Mouse (Mus musculus) megakaryocyte, adult 5-6 weeks (primary cell): ENCODE results near the gene Ttll6. TPM values are rescaled to one million over a fixed set of nuclear protein-coding genes. Genes with fewer than 3 reads are reported as not detected.

Experiments used
- ATAC-seq: 2 replicates; pipeline ENCODE4 v1.8.0; 2016; ENCODE audit warnings: mild to moderate bottlenecking, inconsistent platforms; ENCODE audit not compliant: poor library complexity, severe bottlenecking
- total RNA-seq, 2 experiments: library from RNA; stranded (forward) in 1 of 2; stranded (reverse) in 1 of 2; fragments of 153-499, 151-499 nt in 1 of 2; fragments of 221-1000, 200-1000 nt in 1 of 2; gene quantifications; 2 replicates each; pipeline versions ENCODE4 v1.2.3 to v1.2.4; 2015 to 2017

The Ttll6 gene
- total RNA-seq, 2 experiments from 2014 or later = not detected

DNA sequence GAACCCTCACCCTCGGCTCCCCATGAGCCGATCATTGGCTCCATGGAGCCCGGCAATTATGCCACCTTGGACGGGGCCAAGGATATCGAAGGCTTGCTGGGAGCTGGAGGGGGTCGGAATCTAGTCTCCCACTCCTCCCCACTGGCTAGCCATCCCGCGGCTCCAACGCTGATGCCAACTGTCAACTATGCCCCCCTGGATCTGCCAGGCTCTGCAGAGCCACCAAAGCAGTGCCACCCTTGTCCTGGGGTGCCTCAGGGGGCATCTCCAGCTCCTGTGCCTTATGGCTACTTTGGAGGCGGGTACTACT lies 60.8 kb downstream of the Ttll6 start:
- no peak for ATAC-seq

DNA sequence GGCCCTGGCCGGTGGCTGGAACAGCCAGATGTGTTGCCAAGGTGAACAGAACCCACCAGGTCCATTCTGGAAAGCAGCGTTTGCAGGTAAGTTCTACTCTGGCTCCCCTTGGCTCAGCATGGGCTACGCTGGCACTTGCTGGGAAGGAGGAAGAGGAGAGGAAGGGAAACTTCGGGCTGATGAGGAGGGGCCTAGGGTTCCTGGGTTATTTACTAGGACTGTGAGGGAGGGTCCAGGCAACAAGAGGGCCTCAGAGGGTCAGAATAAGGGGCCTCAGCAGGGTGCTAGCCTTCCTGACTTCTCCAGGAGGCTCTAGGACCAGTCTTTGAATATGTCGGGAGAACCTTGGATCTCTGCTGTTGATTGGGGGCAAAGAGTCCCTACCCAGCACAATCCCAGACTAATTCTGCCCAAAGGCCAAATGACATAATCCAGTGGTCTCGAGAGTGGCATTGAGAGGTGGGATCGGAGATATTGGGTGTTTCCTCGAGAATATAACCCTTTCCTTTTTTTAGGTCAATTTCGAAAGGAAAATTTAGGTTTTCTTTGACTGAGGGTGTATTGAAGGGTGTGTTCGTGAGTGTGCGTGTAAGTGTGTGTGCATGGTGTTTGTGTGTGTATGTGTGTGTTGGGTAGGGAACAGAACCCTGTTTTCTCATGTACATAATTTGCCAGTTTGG lies 61.5 kb downstream of the Ttll6 start:
- ATAC-seq = no peak

DNA sequence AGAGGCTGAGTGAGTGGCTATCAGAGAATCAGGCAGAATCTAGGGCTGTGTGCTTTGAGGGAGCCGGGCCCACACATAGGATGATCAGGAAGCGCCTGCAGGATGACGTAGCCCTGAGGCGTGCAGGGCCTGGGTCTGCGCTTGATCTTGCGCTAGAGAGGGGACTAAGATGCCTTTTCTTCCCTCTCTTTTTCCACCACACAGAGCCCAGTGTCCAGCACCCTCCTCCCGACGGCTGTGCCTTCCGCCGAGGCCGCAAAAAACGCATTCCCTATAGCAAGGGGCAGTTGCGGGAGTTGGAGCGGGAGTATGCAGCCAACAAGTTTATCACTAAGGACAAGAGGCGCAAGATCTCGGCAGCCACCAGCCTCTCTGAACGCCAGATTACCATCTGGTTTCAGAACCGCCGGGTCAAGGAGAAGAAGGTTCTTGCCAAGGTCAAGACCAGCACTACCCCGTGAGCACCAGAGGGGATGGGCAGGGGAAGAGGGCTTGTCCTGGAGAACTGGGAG lies 62.2 kb downstream of the Ttll6 start:
- no peak for ATAC-seq

DNA sequence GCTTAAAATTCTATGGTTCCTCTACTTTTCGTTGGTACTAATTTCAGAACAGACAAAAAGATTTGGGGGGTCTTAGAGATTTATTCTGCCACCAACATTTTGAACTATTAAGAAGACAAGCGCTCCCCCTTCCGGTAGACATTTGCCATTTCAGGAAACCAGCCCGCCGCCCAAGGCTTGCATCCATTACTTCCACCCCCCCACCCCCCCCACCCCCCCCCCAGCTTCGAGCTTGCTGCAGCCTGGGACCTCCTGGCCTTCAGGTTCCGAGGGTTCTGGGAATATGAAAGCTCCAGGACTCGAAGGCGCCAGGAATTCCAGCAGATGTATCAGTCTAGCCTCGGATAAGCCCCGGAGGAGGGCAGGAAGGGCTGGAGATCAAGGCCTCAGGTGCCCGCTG lies 65.1 kb downstream of the Ttll6 start:
- ATAC-seq = no peak

DNA sequence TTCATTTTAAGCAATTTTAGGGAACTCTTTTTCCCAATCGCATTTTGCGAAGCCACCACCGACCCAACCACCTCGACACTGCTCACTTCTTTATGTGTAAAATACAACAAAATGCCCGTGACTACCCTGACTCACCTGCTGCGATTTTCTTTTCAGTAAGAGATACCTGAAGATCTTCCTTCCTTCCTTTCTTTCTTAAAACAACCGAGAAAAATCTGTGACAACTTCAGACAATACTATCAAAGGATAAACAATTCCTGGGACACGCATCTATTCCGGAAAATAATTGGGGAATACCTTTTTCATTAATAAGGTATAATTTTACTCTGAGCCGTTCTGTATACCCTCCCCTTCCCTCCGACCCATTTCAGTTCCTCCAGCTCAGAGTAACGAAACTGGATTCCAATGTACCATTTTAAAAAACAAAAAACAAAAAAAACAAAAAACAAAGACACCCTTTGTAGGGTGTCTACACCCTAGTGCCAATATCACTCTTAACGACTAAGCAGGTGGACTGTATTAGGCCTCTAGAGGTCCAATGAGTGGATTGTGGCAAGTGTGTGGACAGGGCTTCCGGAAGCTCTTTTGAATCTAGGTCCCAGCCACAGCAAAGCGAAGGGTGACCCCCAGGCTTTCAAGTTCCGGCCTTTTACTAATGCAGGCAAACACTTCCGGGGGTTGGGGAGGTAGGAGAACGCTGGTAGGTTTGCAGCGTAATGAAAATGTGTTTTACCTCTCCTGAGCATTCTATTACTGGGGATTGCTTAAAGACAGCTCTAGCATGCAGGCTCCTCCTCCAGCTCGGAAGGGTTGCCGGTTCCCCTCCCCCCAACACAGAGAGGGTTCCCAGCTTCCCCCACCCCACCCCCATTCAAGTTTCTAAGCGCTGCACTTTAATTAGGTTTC lies 65.8 kb downstream of the Ttll6 start:
- ATAC-seq = no peak

DNA sequence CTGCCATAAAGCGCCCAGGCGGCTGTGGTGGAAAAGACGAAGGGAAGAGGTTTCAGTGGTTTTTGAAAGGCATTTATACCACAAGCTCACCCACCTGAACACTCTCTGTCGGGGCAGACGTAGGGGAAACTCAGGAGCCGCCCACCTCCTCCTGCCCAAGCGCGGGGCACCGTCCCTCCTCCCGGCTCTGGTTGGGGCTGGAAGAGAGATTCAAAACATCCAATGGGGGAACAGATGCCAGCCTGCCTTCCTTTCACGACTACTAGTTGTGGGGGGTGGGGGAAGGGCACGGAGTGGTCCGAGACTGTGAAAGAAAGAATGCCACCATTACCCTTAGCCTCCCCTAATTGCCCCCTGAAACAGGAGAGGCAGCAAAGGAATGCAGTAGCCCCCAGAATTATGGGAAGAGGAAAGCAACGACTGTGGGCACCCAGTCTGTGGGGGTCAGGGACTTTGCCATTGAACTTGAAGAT lies 66.6 kb downstream of the Ttll6 start:
- ATAC-seq = no peak

DNA sequence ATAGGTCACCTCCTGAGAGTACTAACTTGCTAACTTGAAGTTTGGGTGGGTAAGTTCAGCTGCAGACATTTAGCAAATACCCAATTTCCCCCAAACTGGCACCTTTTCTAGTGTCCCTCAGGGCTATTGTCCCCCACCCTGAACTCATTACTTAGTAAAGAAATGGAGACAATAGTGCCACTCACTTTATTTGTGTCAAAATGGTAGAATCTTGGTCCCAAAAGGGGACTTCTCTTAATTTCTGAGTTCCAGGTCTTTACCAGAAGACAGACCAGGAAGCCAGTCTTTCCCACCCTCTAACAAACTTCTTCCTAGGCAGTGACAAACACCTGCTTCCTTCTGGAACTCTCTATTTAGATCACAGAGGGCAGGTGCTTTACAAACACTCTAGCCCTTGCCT lies 68.2 kb downstream of the Ttll6 start:
- no peak for ATAC-seq

DNA sequence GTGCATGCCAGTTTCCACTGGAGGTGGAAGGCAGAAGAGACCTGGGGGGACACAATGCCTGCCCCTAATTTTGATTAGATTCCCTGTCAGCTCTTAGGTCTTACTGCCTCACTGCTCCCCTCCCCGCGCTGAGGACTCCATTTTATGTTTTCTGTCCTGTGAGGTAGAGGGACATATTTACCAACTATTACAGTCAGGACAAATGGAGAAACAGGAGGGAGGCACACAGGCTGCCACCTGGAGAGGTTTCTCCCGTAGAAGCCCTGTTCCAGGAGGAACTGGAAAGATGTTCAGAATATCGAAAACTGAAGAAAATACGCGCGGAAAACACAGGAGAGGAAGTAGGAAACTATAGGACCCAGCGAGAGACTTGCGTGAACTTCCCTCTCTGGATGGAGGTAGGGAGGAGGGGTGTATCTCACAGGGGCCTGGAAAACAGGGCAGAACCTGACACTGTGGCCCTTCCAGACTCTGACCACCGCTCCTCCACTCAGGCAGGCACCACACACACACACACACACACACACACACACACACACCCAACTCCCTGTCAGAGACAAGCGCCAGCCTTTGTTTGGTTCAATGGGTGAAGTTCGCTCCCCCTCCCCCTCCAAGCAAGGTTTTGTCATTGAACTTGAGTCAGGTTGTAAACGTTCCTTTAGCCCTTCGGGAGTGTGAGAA lies 69.0 kb downstream of the Ttll6 start:
- ATAC-seq = no peak

DNA sequence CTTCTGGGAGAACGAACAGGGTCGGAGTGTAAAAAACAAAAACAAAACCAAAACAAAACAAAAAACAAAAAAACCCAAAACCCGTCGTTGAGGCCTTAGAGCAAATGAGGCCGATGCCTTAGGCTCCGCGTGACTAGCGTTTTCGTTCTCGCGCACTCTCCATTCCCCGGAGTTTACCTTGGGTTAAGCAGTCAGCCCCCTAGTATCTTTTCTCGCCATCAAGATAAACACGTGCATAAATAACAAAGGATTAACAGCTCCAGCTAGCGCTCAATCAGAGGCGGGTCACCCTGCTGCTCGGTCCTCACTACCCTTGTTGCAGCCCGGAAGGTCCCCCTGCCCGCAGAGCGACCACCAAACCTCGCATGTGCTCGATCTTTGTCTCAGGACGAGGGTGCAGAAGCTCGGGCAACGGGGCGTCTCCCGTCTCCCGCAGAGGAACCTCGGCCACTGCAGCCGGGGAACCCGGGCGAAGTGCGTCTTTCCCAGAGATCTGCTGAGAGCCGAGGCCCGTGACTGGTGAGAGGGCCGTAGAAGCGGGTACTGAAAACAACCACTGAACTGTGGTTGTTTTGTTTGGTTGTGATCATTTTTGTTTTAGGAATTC lies 69.7 kb downstream of the Ttll6 start:
- no peak for ATAC-seq

DNA sequence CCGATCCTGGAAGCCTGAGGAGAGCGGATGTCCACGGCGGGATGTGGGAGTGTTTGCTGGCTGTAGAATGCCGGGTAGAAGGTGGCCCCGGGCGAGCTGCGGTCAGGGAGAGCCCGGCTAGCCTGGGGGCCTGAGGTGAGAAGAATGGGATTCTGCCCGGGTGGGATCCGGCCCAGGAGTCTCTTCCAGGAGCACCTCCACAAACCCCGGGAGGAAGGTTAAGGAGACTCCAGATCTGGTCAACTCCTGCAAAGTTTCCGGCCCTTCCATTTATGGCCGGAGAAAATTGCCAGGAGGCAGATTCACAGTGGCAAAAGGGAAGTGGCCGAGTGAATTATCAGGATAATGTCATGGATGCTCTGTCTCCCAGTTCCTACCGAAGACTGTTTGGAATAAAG lies 70.2 kb downstream of the Ttll6 start:
- ATAC-seq = no peak

DNA sequence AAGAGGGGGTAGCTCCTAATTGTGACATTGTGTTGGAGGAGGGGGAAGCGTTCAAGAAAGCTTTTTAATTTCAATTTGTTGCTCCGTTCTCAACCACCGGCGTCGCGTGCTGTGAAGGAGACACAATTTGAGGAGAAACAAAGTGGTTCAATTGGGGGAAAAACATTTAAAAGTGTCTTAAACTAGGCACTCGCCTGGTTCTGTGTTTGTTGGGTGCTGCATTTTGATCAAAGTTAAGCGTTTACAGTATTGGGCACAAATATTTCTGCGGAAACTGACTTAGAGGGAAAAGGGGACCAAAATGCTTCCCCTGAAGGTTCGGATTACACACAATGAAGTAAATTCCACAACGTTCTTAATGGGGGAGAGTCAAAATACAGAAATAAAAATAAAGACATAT lies 70.8 kb downstream of the Ttll6 start:
- no peak for ATAC-seq

DNA sequence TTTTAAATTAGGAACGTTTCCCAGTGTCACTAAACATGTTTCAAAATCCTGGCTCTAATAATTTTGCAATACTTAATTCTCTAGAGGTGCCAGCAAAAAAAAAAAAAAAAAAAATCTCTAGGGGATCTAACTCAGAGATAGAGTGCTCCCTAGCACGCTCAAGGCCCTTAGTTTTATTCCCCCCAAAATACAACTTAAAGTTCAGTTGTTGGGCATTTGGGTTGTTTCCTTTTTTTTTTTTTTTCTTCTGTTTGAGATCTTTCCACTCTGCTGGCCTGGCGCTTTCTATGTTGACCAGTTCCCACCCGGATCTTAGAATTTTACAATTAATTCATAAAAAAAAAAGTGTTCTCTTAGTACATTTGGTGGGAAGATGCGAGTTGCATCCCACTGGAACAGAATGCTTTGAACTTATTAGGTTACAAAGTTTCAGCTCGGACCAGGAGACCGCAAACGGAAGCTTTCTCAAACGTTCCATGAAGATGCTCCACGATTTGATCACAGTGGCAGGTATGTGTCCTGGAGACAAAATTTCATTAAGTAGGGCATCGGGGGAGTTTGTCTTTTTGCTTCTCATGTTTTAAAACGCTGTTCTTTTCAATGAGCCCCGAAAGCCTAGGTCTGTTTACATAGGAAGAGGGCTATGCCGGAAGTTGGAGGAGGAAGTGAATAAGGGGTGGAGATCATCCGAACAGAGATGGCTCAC lies 72.0 kb downstream of the Ttll6 start:
- ATAC-seq = 0 out of 2 replicates have a peak, but pooled peaks have one; percentile 45

Other genes starting within 250 kb of the Ttll6 start
- not detected in 2 replicates for gene B4galnt2, start 218.9 kb upstream of the Ttll6 start, total RNA-seq (2015)
- not detected in 2 replicates for gene B4galnt2, start 218.9 kb upstream of the Ttll6 start, total RNA-seq (2017)
- gene Igf2bp1, start 127.8 kb upstream of the Ttll6 start, total RNA-seq (2015) = not detected in 2 replicates
- gene Igf2bp1, start 127.8 kb upstream of the Ttll6 start, total RNA-seq (2017) = not detected in 2 replicates
- not detected in 2 replicates for gene Gip, start 109.2 kb upstream of the Ttll6 start, total RNA-seq (2015)
- gene Gip, start 109.2 kb upstream of the Ttll6 start, total RNA-seq (2017) = not detected in 2 replicates
- 80.1 and 93.3 TPM in 2 replicates for gene Snf8, start 98.9 kb upstream of the Ttll6 start, total RNA-seq (2015)
- 47.6 and 59.8 TPM in 2 replicates for gene Snf8, start 98.9 kb upstream of the Ttll6 start, total RNA-seq (2017)
- gene Ube2z, start 68.4 kb upstream of the Ttll6 start, total RNA-seq (2015) = 22.5 and 22.8 TPM in 2 replicates
- gene Ube2z, start 68.4 kb upstream of the Ttll6 start, total RNA-seq (2017) = 20.8 and 21.5 TPM in 2 replicates
- gene Atp5g1, start 58.1 kb upstream of the Ttll6 start, total RNA-seq (2015) = 192 and 203 TPM in 2 replicates
- gene Atp5g1, start 58.1 kb upstream of the Ttll6 start, total RNA-seq (2017) = 24.3 and 35.9 TPM in 2 replicates
- gene Calcoco2, start 21.8 kb upstream of the Ttll6 start, total RNA-seq (2015) = not detected in 2 replicates
- not detected in 2 replicates for gene Calcoco2, start 21.8 kb upstream of the Ttll6 start, total RNA-seq (2017)
- not detected in 2 replicates for gene Hoxb13, start 60.5 kb downstream of the Ttll6 start, total RNA-seq (2015)
- not detected in 2 replicates for gene Hoxb13, start 60.5 kb downstream of the Ttll6 start, total RNA-seq (2017)
- gene Hoxb9, start 137.7 kb downstream of the Ttll6 start, total RNA-seq (2015) = not detected in 2 replicates
- not detected in 2 replicates for gene Hoxb9, start 137.7 kb downstream of the Ttll6 start, total RNA-seq (2017)
- gene Hoxb8, start 148.1 kb downstream of the Ttll6 start, total RNA-seq (2015) = not detected in 2 replicates
- gene Hoxb8, start 148.1 kb downstream of the Ttll6 start, total RNA-seq (2017) = not detected in 2 replicates
- 0.11 TPM in 1 of 2 replicates, not detected in the other for gene Hoxb7, start 152.8 kb downstream of the Ttll6 start, total RNA-seq (2015)
- gene Hoxb7, start 152.8 kb downstream of the Ttll6 start, total RNA-seq (2017) = not detected in 2 replicates
- not detected in 2 replicates for gene Hoxb6, start 158.7 kb downstream of the Ttll6 start, total RNA-seq (2015)
- not detected in 2 replicates for gene Hoxb6, start 158.7 kb downstream of the Ttll6 start, total RNA-seq (2017)
- not detected in 2 replicates for gene Hoxb5, start 169.6 kb downstream of the Ttll6 start, total RNA-seq (2015)
- not detected in 2 replicates for gene Hoxb5, start 169.6 kb downstream of the Ttll6 start, total RNA-seq (2017)
- 2.9 and 3.4 TPM in 2 replicates for gene Hoxb4, start 184.5 kb downstream of the Ttll6 start, total RNA-seq (2015)
- 3.7 and 4.0 TPM in 2 replicates for gene Hoxb4, start 184.5 kb downstream of the Ttll6 start, total RNA-seq (2017)
- gene Hoxb3, start 189.5 kb downstream of the Ttll6 start, total RNA-seq (2015) = 0.75 and 1.4 TPM in 2 replicates
- gene Hoxb3, start 189.5 kb downstream of the Ttll6 start, total RNA-seq (2017) = 0.12 and 0.44 TPM in 2 replicates
- 0.09 TPM in 1 of 2 replicates, not detected in the other for gene Hoxb2, start 216.7 kb downstream of the Ttll6 start, total RNA-seq (2015)
- gene Hoxb2, start 216.7 kb downstream of the Ttll6 start, total RNA-seq (2017) = 0.77 TPM in 1 of 2 replicates, not detected in the other
- not detected in 2 replicates for gene Hoxb1, start 232.0 kb downstream of the Ttll6 start, total RNA-seq (2015)
- not detected in 2 replicates for gene Hoxb1, start 232.0 kb downstream of the Ttll6 start, total RNA-seq (2017)